Mouse (Mus musculus): ENCODE data around the gene Pak1. TPM values are rescaled to one million over a fixed set of nuclear protein-coding genes. Genes with fewer than 3 reads are reported as not detected.

Pak1 gene
- polyA plus RNA-seq (2016; fragmentation: Nextera tagmentation; extraction: Ambion mirVana): 44.1 and 50.0 TPM in 2 replicates

GRCm38 (mm10) chr7:97788190-97788668, at the start of gene Pak1:
Gene Pak1 (plus strand): TSS chr7:97788541.
- Histone ChIP-seq H3K36me3 (replicated peaks) (no peaks in the 10 kb centered on the region), H3K27me3 (ENCODE audit: poor library complexity, severe bottlenecking) (peaks cover 49% of the 10 kb centered on the region), H3K4me3 (peak within 1 kb of the TSS; percentile 92), H3K27ac (peak within 1 kb of the TSS; percentile 95), H3K4me1 (peaks cover 35% of the 10 kb centered on the region), H3K9me3 (no peaks in the 10 kb centered on the region)
- WGBS: under 1% methylated on average over 46 of the region's 46 CpGs
- peak; percentile 87 for DNase-seq (ENCODE audit: extremely low spot score, low spot score)

- Histone ChIP-seq H3K4me3 (no peak overlapping the region), H3K4me1 (peaks cover 56% of the 10 kb centered on the region), H3K27me3 (ENCODE audit: poor library complexity, severe bottlenecking) (peaks cover 49% of the 10 kb centered on the region), H3K36me3 (replicated peaks) (no peaks in the 10 kb centered on the region), H3K27ac (no peak overlapping the region), H3K9me3 (no peaks in the 10 kb centered on the region)
- 46% methylated on average over 10 of the region's 10 CpGs for WGBS
- DNase-seq (ENCODE audit: extremely low spot score, low spot score): no peak
Measured at GRCm38 (mm10) chr7:97740948-97741347, 47.4 kb upstream of the Pak1 start.

GRCm38 (mm10) chr7:97741756-97742291, 46.5 kb upstream of the Pak1 start:
- Histone ChIP-seq H3K27ac (no peak overlapping the region), H3K4me1 (peaks cover 48% of the 10 kb centered on the region), H3K4me3 (no peak overlapping the region), H3K36me3 (replicated peaks) (no peaks in the 10 kb centered on the region), H3K27me3 (ENCODE audit: poor library complexity, severe bottlenecking) (peaks cover 40% of the 10 kb centered on the region), H3K9me3 (no peaks in the 10 kb centered on the region)
- DNase-seq (ENCODE audit: extremely low spot score, low spot score): no peak
- WGBS: 10% methylated on average over 1 of the region's 1 CpGs

GRCm38 (mm10) chr7:97745299-97745698, 43.0 kb upstream of the Pak1 start:
- Histone ChIP-seq H3K4me3 (no peak overlapping the region), H3K9me3 (no peaks in the 10 kb centered on the region), H3K27me3 (ENCODE audit: poor library complexity, severe bottlenecking) (peaks cover 19% of the 10 kb centered on the region), H3K4me1 (peaks cover 52% of the 10 kb centered on the region), H3K36me3 (replicated peaks) (no peaks in the 10 kb centered on the region), H3K27ac (no peak overlapping the region)
- peak; percentile 43 for DNase-seq (ENCODE audit: extremely low spot score, low spot score)
- 18% methylated on average over 3 of the region's 3 CpGs for WGBS

GRCm38 (mm10) chr7:97747176-97747707, 41.1 kb upstream of the Pak1 start:
- no peak overlapping the region for H3K4me3 ChIP-seq
- no peaks in the 10 kb centered on the region for H3K9me3 ChIP-seq
- peaks cover 33% of the 10 kb centered on the region for H3K4me1 ChIP-seq
- no peak for DNase-seq (ENCODE audit: extremely low spot score, low spot score)
- 0 out of 2 replicates have a peak overlapping the region, but pooled peaks have one; percentile 0 for H3K27ac ChIP-seq
- H3K36me3 ChIP-seq (replicated peaks): no peaks in the 10 kb centered on the region
- WGBS: 75% methylated on average over 4 of the region's 4 CpGs
- peaks cover 12% of the 10 kb centered on the region for H3K27me3 ChIP-seq (ENCODE audit: poor library complexity, severe bottlenecking)

GRCm38 (mm10) chr7:97747787-97748497, 40.4 kb upstream of the Pak1 start:
- DNase-seq (ENCODE audit: extremely low spot score, low spot score): peak; percentile 81
- WGBS: 27% methylated on average over 28 of the region's 28 CpGs
- H3K27me3 ChIP-seq (ENCODE audit: poor library complexity, severe bottlenecking): peaks cover 9% of the 10 kb centered on the region
- peak overlapping the region; percentile 76 for H3K27ac ChIP-seq
- no peak overlapping the region; the same call in 1 of the 2 replicates for H3K4me3 ChIP-seq
- H3K4me1 ChIP-seq: peaks cover 28% of the 10 kb centered on the region
- no peaks in the 10 kb centered on the region for H3K9me3 ChIP-seq
- H3K36me3 ChIP-seq (replicated peaks): no peaks in the 10 kb centered on the region

GRCm38 (mm10) chr7:97748527-97749206, 39.7 kb upstream of the Pak1 start:
- Histone ChIP-seq H3K36me3 (replicated peaks) (no peaks in the 10 kb centered on the region), H3K4me1 (peaks cover 28% of the 10 kb centered on the region), H3K27me3 (ENCODE audit: poor library complexity, severe bottlenecking) (peaks cover 8% of the 10 kb centered on the region; the same call in 1 of the 2 replicates), H3K9me3 (no peaks in the 10 kb centered on the region), H3K4me3 (0 out of 2 replicates have a peak overlapping the region, but pooled peaks have one; percentile 18), H3K27ac (peak overlapping the region; percentile 72)
- DNase-seq (ENCODE audit: extremely low spot score, low spot score): no peak
- WGBS: 63% methylated on average over 10 of the region's 10 CpGs

- H3K27ac ChIP-seq: peak overlapping the region; percentile 72
- no peak for DNase-seq (ENCODE audit: extremely low spot score, low spot score)
- peaks cover 2% of the 10 kb centered on the region; the same call in 1 of the 2 replicates for H3K27me3 ChIP-seq (ENCODE audit: poor library complexity, severe bottlenecking)
- no peaks in the 10 kb centered on the region for H3K36me3 ChIP-seq (replicated peaks)
- 0 out of 2 replicates have a peak overlapping the region, but pooled peaks have one; percentile 18 for H3K4me3 ChIP-seq
- peaks cover 28% of the 10 kb centered on the region for H3K4me1 ChIP-seq
- H3K9me3 ChIP-seq: no peaks in the 10 kb centered on the region
- WGBS: 39% methylated on average over 19 of the region's 19 CpGs
Measured at GRCm38 (mm10) chr7:97749207-97750190, 38.8 kb upstream of the Pak1 start.

- DNase-seq (ENCODE audit: extremely low spot score, low spot score): peak; percentile 30
- Histone ChIP-seq H3K4me3 (peak overlapping the region; percentile 13), H3K9me3 (no peaks in the 10 kb centered on the region), H3K27me3 (ENCODE audit: poor library complexity, severe bottlenecking) (no peaks in the 10 kb centered on the region), H3K4me1 (peaks cover 16% of the 10 kb centered on the region), H3K36me3 (replicated peaks) (no peaks in the 10 kb centered on the region), H3K27ac (peak overlapping the region; percentile 72)
- 38% methylated on average over 18 of the region's 18 CpGs for WGBS
Measured at GRCm38 (mm10) chr7:97756967-97757881, 31.1 kb upstream of the Pak1 start.

- 90% methylated on average over 11 of the region's 11 CpGs for WGBS
- no peaks in the 10 kb centered on the region for H3K9me3 ChIP-seq
- no peak for DNase-seq (ENCODE audit: extremely low spot score, low spot score)
- no peak overlapping the region for H3K27ac ChIP-seq
- H3K27me3 ChIP-seq (ENCODE audit: poor library complexity, severe bottlenecking): no peaks in the 10 kb centered on the region
- H3K4me3 ChIP-seq: no peak overlapping the region
- H3K36me3 ChIP-seq (replicated peaks): no peaks in the 10 kb centered on the region
- H3K4me1 ChIP-seq: no peaks in the 10 kb centered on the region
Measured at GRCm38 (mm10) chr7:97764591-97764990, 23.8 kb upstream of the Pak1 start.

Data from forebrain, embryonic 10.5 days (tissue).